Mouse (Mus musculus) adrenal gland, postnatal 36 days (tissue): ENCODE measurements around the gene Zfp969. TPM values are rescaled to one million over a fixed set of nuclear protein-coding genes. Genes with fewer than 3 reads are reported as not detected.
"Not testable (repeated sequence)": the region's sequence is repeated elsewhere in the genome, so short reads cannot be mapped to it uniquely, and the experiment has no call there.

Experiments used
- DNase-seq, 2 experiments: peaks; one replicate each; pipeline ENCODE4 v3.0.0; 2021; ENCODE audit warnings: mixed read lengths in 1 of 2
- long read RNA-seq, 2 experiments: library from polyadenylated mRNA; stranded (forward); transcript quantifications; one replicate each; pipeline ENCODE4 v2.0.0; 2021; ENCODE audit warnings: borderline sequencing depth in 2 of 2
- total RNA-seq, 2 experiments: library from RNA; stranded (reverse); gene quantifications; 2 replicates each; pipeline ENCODE4 v1.2.3; 2021

Zfp969 gene
- total RNA-seq = 1 to 10 TPM; 4.5 to 4.7 TPM
- long read RNA-seq, experiment 1 = 0 reads
- long read RNA-seq, experiment 2, partial matches to known transcripts = 0 of 1 reads
- long read RNA-seq, experiment 2, other reads (novel, unspliced or antisense) = 0 of 1 reads

DNA sequence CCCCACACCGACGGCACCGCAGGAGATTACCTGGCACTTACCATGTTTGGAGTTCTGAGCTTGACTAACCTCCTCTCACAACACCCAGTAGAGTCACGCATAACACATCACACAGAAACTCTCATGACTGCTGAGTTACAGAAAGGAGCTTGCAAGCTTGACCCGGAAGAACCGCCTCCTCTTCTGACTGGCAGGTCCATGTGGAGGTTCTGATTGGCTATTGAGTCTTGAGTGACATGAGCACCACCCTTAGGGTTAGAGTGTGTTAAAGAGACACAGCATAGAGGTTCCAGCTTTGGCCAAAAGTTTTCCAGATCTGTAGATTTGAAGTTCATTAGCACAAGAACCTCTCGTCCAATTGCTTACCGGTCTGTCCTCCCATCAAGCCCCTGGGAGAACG lies at the start of gene Zfp969:
TSS of gene Zfp969 (minus strand) at position 101 of the 400 bp plus-strand sequence.
- not testable (repeated sequence) for DNase-seq

DNA sequence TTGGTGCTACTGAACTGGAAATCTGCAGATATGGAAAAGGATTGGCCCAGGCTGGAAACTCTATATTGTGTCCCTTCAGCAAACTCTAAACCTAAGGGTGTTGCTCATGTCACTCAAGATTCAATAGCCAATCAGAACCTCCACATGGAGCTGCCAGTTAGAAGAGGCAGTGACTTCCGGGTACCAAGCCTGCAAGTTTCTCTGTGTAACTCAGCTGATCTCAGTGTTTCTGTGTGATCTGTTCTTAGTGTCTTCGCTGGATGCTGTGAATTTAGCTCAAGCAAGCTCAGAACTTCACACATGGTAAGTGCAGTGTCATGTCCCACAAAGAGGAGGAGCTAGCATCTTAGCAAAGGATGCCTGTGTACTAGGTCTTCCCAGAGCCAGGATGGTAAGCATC lies 37.8 kb upstream of the Zfp969 start, which contains the start of gene Gm2007:
TSS of gene Gm2007 (plus strand) at position 301 of the 400 bp plus-strand sequence.
- DNase-seq = not testable (repeated sequence)

DNA sequence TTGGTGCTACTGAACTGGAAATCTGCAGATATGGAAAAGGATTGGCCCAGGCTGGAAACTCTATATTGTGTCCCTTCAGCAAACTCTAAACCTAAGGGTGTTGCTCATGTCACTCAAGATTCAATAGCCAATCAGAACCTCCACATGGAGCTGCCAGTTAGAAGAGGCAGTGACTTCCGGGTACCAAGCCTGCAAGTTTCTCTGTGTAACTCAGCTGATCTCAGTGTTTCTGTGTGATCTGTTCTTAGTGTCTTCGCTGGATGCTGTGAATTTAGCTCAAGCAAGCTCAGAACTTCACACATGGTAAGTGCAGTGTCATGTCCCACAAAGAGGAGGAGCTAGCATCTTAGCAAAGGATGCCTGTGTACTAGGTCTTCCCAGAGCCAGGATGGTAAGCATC lies 59.8 kb downstream of the Zfp969 start, which contains the start of gene Gm11007:
TSS of gene Gm11007 (plus strand) at position 301 of the 400 bp plus-strand sequence.
- DNase-seq = not testable (repeated sequence)

Other genes starting within 250 kb of the Zfp969 start
- gene Zfp965, start 233.7 kb downstream of the Zfp969 start, total RNA-seq = 1 to 10 TPM; 3.2 to 3.5 TPM
- gene Gm11007, start 59.7 kb downstream of the Zfp969 start, total RNA-seq = not detected
- not detected for gene Gm2007, start 37.9 kb upstream of the Zfp969 start, total RNA-seq
- gene Gm14288, start 97.4 kb upstream of the Zfp969 start, total RNA-seq = not detected
- 10 to 100 TPM; 27.9 to 36.9 TPM for gene Gm6710, start 165.6 kb upstream of the Zfp969 start, total RNA-seq
- 1 to 10 TPM; 8.8 to 9.6 TPM for gene Zfp966, start 227.5 kb upstream of the Zfp969 start, total RNA-seq